Mouse (Mus musculus) liver, postnatal 0 days (tissue): Measurements from ENCODE around the gene Atp8b5.

Experiments used
- CTCF ChIP-seq: sonication (generic); IDR thresholded peaks from 2 replicates; pipeline ENCODE4 v1.5.1; 2016; ENCODE audit warnings: antibody characterized with exemption, low read depth
- EP300 ChIP-seq: IDR thresholded peaks from 2 replicates; pipeline ENCODE4 v1.6.1; 2016; ENCODE audit warnings: antibody characterized with exemption, low read depth, mild to moderate bottlenecking

- TF ChIP-seq EP300 (no peak), CTCF (no peak)
Measured at GRCm38 (mm10) chr4:43395836-43396235, 128.9 kb downstream of the Atp8b5 start.
